Mouse (Mus musculus) kidney, postnatal 10 days (tissue): ENCODE measurements around the gene Ptch2.

Source experiments
- DNase-seq: peaks from one replicate; pipeline ENCODE4 v3.0.0; 2021; ENCODE audit warnings: mixed read lengths

Ptch2 gene

GRCm38 (mm10) chr4:117131198-117131597, 35.3 kb downstream of the Ptch2 start:
- no peak for DNase-seq

DNA sequence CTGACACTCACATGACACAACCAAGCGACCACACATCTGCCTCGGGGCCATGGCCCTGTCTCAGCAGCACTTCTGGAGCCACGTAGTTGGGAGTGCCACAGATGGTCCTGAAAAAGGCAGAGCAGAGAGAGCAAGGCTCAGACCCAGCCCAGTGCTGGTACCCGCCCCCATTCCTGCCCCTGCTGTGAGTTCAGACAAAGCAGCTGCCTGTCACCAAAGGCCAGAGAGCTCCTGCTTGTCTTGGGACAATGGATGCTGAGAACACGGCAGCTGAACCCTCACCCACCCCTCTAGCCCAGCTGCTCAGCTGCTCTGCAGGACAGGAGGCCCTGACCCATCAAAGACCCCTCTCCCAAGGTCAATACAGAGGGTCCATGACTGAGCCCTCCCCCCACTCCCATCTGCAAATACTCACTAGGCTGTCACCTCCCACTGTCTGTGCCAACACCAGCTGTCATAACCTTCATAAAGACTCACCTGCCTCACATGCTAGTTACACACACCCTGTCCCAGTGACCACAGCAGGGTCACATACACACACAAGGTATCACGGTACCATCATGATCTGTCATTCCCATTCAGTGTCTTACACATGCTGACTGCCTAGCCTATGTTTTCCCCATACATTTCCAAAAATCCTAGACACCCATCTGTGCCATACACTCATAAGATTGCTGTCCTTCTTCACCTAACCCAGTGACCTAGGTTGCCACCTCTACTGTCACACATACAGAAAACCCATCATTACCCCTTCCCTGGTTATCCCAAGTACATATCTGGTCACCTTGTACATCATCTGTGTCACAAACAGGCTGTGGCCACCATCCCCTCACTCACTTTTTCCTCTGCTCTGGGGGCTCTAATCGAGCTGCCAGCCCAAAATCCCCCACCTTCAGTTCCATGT, 36.3 kb downstream of the Ptch2 start:
- no peak for DNase-seq

DNA sequence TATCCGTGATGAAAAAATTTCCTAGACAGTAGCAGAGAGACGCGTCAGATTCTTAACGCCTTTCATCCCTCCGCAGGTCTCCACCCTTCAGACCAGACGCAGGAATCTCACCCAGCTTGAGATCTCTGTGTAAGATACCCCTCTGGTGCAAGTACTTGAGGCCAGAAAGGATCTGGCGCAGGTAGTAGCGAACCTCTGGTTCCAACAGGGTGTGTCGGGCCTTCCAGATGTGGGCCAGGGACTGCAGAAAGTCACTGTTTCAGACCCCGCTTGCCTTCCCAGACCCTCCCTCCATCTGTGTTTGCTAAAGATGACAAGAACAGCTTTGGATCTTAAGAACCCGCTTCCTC, 36.9 kb downstream of the Ptch2 start:
- no peak for DNase-seq

DNA sequence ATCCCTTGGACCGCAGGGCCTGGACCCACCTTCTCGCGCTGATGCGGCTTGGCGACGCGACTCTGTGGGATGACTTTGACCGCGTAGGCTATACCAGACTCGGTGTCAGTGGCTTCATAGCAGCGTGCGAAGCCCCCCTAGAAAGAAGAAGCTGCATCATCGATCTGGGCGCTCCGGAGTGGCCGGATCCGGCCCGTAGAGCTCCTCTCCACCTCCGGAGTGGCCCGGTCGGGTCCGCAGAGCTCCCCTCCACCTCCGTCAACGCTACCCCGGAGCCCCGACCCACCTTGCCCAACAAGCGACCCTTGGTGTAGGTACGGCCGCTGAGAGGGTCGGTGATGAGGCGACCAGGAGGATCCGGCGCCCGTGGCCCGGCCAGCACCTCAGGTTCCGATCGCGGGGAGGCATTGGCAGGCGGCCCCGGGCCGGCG, 37.5 kb downstream of the Ptch2 start:
- no peak for DNase-seq

DNA sequence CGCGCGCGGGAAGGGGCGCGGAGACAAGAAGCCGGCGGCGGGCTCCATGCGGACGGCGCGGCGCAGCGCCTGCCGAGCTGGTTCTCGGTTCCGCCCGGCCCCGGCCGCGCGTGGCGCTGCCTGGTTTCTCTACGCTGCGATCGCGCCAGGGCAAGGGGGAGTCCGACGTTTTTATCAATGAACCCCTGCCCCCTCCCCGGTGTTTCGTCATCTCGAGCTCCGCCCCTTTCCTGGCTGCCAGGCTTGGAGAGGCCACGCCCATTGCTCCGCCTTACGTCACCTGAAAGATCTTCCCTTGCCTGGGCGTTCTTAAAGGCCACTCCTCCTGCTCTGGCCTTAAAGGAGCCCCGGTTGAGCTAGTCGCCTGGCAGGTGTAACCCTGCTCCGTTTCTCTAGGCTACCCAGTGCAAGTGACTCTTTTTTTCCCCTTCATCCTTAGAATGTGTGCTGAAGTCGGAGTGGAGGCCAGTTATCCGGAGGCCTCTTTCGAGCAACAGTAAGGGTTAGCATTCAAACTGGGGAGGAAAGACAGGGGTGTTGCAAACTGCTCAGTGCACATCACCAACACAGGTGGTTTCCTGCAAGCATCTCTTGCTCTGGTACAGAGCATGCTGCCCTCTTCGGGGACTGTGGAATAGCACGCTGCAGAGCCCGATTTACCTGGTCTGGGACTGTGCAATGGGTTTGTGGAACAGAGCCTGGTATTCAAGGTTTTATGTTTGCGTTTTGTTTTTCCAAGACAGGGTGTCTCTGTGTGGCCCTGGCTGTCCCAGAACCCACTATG, 38.1 kb downstream of the Ptch2 start, which contains the start of gene Plk3:
Plk3 (minus strand) TSS at position 147 of the 784 bp plus-strand sequence.
- peak; percentile 98 for DNase-seq

- no peak for DNase-seq
Measured at GRCm38 (mm10) chr4:117134601-117134995, 38.7 kb downstream of the Ptch2 start.

DNA sequence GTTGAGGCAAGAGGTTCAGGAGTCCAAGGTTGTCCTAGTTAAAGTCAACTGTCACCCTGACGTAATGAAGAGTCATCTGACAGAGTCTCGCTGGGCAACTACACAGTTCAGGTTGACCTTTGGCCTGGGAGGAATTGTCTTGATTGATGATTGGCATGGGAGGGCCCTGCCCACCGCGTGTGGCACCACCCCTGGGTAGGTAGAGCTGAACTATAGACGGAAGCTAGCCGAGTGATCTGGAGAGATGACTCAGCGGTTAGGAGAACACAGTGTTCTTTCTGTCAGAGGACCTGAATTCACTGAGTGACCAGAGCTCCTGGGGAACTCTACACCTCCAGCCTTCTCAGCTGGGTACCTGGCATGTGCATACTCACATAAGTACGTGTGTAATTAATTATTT, 40.2 kb downstream of the Ptch2 start:
- peak; percentile 75 for DNase-seq

- DNase-seq: no peak
Measured at GRCm38 (mm10) chr4:117138295-117139216, 42.7 kb downstream of the Ptch2 start.

GRCm38 (mm10) chr4:117139217-117139612, 43.3 kb downstream of the Ptch2 start:
- DNase-seq: peak; percentile 56

DNA sequence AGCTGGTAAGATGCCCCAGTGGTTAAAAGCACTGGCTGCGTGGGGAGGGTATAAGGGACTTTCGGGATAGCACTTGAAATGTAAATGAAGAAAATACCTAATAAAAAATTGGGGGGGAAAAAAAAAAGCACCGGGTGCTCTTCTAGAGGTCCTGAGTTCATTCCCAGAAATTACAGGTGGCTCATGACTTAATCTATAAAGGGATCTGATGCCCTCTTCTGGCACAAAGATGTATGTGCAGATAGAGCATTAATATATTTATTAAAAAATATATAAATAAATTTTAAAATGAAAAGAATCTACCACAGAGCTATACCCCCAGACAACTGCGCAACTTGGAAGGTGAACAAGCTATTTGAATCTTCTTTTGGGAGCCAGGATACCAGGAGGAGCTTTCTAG, 44.7 kb downstream of the Ptch2 start:
- no peak for DNase-seq

DNA sequence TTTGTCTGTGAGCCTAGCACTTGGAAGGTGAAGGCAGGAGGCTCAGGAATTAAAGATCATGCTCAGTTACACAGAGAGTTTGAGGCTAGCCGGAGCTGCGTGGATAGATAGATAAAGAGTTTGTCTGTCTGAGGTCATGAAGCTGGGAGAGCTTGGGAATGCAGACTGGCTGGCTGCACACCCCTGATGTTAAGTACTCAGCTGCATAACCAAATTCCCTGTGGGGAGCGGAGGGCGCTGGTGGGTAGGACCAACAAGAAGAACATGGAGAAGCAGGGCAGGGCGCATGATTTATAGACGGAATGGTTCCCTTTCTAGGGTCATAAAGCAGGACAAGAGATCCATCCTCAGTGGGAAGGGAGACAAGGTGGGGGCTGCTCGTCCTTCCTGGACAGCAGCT, 47.1 kb downstream of the Ptch2 start:
- no peak for DNase-seq

GRCm38 (mm10) chr4:117145248-117145647, 49.4 kb downstream of the Ptch2 start:
- no peak for DNase-seq

- DNase-seq: peak; percentile 92
Measured at GRCm38 (mm10) chr4:117146176-117146575, 50.3 kb downstream of the Ptch2 start.

DNA sequence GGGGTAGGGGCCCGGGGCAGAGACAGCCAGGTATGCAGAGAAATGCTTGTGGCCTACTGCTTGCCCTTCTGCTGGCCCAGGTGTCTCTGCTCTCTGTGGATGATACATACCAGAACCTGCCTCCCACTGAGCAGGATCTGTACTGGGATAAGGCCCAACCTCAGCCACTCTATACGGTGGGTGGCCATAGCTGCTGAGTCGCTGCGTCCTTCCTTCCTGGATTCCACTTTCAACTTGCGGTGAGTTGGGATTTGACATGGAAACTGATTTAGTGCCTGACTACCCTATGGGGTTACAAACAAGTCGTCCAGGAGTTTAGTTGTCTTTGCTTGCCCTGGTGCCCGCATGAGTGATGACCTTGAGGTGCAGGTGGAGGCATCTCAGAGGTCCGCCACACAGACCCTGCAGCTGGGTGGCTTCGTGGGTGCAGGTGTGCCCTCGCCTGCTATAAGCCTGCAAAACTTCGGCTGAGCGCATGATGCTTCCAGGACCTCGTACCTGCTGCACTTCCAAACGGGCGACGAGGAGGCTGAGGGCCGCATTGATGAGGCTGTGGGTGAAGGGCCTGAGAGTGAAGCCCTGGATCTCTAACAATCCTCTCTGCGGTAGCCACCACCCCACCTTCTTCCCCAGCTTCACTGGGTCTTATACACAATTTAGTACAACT, 52.3 kb downstream of the Ptch2 start:
- no peak for DNase-seq

GRCm38 (mm10) chr4:117148815-117149214, 52.9 kb downstream of the Ptch2 start:
- no peak for DNase-seq

- DNase-seq: no peak
Measured at GRCm38 (mm10) chr4:117149291-117150211, 53.7 kb downstream of the Ptch2 start.

- no peak for DNase-seq
Measured at GRCm38 (mm10) chr4:117150212-117150733, 54.4 kb downstream of the Ptch2 start.

- DNase-seq: no peak
Measured at GRCm38 (mm10) chr4:117151416-117151815, 55.5 kb downstream of the Ptch2 start.

- DNase-seq: no peak
Measured at GRCm38 (mm10) chr4:117152714-117153113, 56.8 kb downstream of the Ptch2 start.

DNA sequence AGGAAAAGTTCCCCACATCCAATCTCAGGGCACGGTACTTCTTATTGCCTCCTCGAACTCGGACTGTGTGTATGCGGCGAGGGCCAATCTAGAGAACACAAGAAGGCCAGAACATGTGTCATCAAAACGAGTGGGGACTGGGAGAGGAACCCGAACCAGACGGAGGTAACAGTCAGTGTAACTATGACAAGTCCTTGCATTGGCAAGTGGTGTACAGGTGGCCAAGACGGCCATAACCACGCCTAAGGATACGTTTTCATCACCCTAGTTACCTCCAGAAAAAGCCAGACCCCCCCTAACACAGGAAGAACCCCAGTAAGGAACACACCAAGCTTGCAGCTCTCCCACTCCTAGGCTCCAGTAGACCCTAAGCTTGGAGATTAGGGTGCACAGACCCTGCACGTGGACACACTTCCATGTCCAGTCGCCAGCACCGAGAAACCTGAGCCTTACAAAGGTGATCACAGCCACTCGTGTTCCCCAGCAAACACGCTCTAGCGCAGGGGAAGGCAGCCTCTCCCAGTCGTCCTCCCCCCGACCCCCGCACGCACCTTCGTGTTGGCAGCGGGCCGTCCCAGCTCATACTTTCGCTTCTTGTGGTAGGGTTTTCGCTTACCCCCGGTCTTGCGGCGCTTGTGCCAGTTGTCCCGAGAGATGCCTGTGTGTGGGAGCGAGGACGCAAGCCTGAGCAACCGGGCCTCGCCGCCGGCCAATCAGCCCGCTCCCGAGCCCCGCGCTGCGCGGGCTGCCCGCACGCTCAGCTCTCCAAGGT, 59.3 kb downstream of the Ptch2 start:
- DNase-seq: no peak
